Mouse (Mus musculus) kidney, embryonic 16.5 days (tissue): Measurements from ENCODE around the gene Ulk3. TPM values are rescaled to one million over a fixed set of nuclear protein-coding genes. Genes with fewer than 3 reads are reported as not detected.

Experiments used
- ATAC-seq: fragments of 200-750 bp; cut with Nextera tagmentation; 2 replicates; pipeline ENCODE4 v1.8.0; 2017; ENCODE audit warnings: moderate TSS enrichment; ENCODE audit not compliant: low FRiP score, low TSS enrichment
- H3K27ac ChIP-seq: fragments of 300-500 bp; sonication (generic); 2 replicates; pipeline ENCODE4 v1.5.1; 2014; ENCODE audit warnings: low read length
- H3K27me3 ChIP-seq: fragments of 300-500 bp; sonication (generic); 2 replicates; pipeline ENCODE4 v1.6.1; 2014; ENCODE audit warnings: low read length, control low read depth, mixed read lengths; ENCODE audit not compliant: insufficient read depth
- H3K36me3 ChIP-seq: fragments of 300-500 bp; sonication (generic); 2 replicates; pipeline ENCODE4 v1.6.1; 2014; ENCODE audit warnings: low read length, control low read depth, mixed read lengths; ENCODE audit not compliant: insufficient read depth
- H3K4me1 ChIP-seq: fragments of 300-500 bp; sonication (generic); 2 replicates; pipeline ENCODE4 v1.6.1; 2014; ENCODE audit warnings: low read length, control low read depth, mixed read lengths; ENCODE audit not compliant: insufficient read depth
- H3K4me2 ChIP-seq: fragments of 300-500 bp; sonication (generic); replicated peaks from 2 replicates; pipeline ENCODE4 v1.6.1; 2014; ENCODE audit warnings: low read depth, low read length
- H3K4me3 ChIP-seq: fragments of 300-500 bp; sonication (generic); 2 replicates; pipeline ENCODE4 v1.5.1; 2014; ENCODE audit warnings: mild to moderate bottlenecking, low read length
- H3K9ac ChIP-seq: fragments of 300-500 bp; sonication (generic); replicated peaks from 2 replicates; pipeline ENCODE4 v1.6.1; 2014; ENCODE audit warnings: low read length
- H3K9me3 ChIP-seq: fragments of 300-500 bp; sonication (generic); 2 replicates; pipeline ENCODE4 v1.6.1; 2016; ENCODE audit warnings: low read length, control low read depth
- WGBS: fragments of 180-500 bp; shearing (Covaris S2); extraction: QIAGEN DNeasy Blood & Tissue Kit; methylation state at CpG from one replicate; pipeline ENCODE4 v1.1.7; 2014; 5-methylcytosine and 5-hydroxymethylcytosine counted together
- polyA plus RNA-seq: library from polyadenylated mRNA; unstranded; fragments of >200 nt; fragmentation: Nextera tagmentation; extraction: Ambion mirVana; gene quantifications from 2 replicates; pipeline ENCODE4 v1.2.1, GENCODE M21; 2015

The Ulk3 gene
- polyA plus RNA-seq, 1 experiment from 2014 or later, result 18.3 TPM

DNA sequence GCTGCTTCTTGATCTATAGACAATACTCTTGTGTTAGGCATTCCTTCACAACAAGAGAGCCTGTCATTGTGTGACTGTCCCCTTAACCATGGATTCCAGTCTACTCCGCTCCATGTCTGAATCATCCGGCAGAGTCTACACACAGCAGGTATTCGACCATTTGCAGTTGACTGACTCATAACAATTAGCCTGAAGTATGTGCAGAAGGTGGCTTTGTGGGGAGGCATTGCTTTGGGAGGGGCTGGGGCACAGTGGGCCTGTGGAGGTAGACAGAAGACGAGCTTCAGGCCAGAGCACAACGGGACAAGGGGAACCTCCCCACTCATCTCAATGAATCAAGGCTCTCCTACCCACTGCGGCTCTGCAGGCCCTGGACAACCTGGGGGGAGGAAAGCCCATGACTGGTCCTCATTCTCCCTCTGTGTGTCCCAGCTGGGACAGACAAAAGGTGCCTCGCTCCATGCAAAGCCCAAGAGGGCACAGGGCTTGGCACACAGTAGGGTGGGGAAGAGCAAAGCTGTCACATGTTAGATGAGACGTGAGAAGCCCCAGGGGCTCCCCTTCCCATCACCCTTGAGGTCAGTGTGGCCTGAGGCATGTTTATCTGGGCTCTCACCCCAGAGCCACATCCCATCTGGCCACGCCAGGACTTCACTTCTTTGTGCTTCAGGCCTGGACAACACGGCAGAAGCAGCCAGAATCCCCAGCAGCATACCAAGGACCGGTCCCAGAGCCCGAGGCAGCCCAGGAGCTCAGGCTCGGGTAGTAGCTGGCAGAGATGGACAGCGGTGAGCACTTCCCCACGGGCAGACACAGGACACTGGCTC, 36.6 kb downstream of the Ulk3 start:
- ATAC-seq, result no peak

GRCm38 (mm10) chr9:57627191-57627590, 37.9 kb downstream of the Ulk3 start:
- H3K27me3 ChIP-seq, result no peaks in the 10 kb centered on the region

More for the DNA sequence above, 36.6 kb downstream of the Ulk3 start:
- Histone ChIP-seq H3K36me3 (peaks cover 66% of the 10 kb centered on the region), H3K4me3 (no peak overlapping the region), H3K4me2 (no peak overlapping the region), H3K27me3 (no peaks in the 10 kb centered on the region), H3K9me3 (no peaks in the 10 kb centered on the region), H3K4me1 (no peaks in the 10 kb centered on the region), H3K27ac (no peak overlapping the region), H3K9ac (no peak overlapping the region)
- WGBS, result 81% methylated on average over 15 of the region's 15 CpGs

DNA sequence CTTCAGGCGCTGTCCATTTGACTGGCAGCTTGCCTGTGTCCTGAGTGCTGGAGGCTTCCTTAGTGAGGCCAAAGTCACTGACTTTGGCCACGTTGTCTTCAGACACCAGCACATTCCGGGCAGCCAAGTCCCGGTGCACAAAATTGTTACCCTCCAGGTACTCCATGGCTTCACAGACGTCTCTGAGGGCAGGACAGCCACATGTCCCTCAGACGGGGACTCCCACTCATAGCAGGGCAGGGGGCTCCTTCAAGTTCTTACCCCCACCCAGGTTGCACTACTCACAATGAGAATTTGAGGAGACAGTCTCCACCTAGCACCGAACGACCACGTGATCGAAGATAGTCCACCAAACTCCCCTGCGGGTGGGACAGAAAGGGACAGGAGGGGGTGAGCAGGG, 38.6 kb downstream of the Ulk3 start:
- 92% methylated on average over 11 of the region's 11 CpGs for WGBS
- Histone ChIP-seq H3K36me3 (peaks cover 73% of the 10 kb centered on the region), H3K4me2 (no peak overlapping the region), H3K9me3 (no peaks in the 10 kb centered on the region), H3K9ac (no peak overlapping the region), H3K4me3 (no peak overlapping the region), H3K27me3 (no peaks in the 10 kb centered on the region), H3K4me1 (no peaks in the 10 kb centered on the region), H3K27ac (no peak overlapping the region)
- ATAC-seq, result no peak

More at GRCm38 (mm10) chr9:57627191-57627590, 37.9 kb downstream of the Ulk3 start:
- WGBS, result 85% methylated on average over 17 of the region's 17 CpGs
- Histone ChIP-seq H3K4me2 (no peak overlapping the region), H3K9me3 (no peaks in the 10 kb centered on the region), H3K27ac (no peak overlapping the region), H3K9ac (no peak overlapping the region), H3K4me3 (no peak overlapping the region), H3K36me3 (peaks cover 73% of the 10 kb centered on the region), H3K4me1 (no peaks in the 10 kb centered on the region)
- no peak for ATAC-seq

- Histone ChIP-seq H3K4me1 (no peaks in the 10 kb centered on the region), H3K36me3 (peaks cover 73% of the 10 kb centered on the region), H3K27me3 (no peaks in the 10 kb centered on the region), H3K9me3 (no peaks in the 10 kb centered on the region), H3K27ac (no peak overlapping the region), H3K9ac (no peak overlapping the region), H3K4me3 (no peak overlapping the region), H3K4me2 (no peak overlapping the region)
- no peak for ATAC-seq
- 92% methylated on average over 12 of the region's 12 CpGs for WGBS
Observed at GRCm38 (mm10) chr9:57628717-57629116, 39.5 kb downstream of the Ulk3 start.

- no peak overlapping the region for H3K4me3 ChIP-seq
- no peak overlapping the region for H3K27ac ChIP-seq
- no peaks in the 10 kb centered on the region for H3K4me1 ChIP-seq
- no peaks in the 10 kb centered on the region for H3K9me3 ChIP-seq
- H3K36me3 ChIP-seq, result peaks cover 71% of the 10 kb centered on the region
- WGBS, result 68% methylated on average over 14 of the region's 14 CpGs
- ATAC-seq, result peak; percentile 49
- no peak overlapping the region for H3K4me2 ChIP-seq
- H3K9ac ChIP-seq, result no peak overlapping the region
- no peaks in the 10 kb centered on the region for H3K27me3 ChIP-seq
Observed at GRCm38 (mm10) chr9:57629118-57629874, 40.0 kb downstream of the Ulk3 start.

- Histone ChIP-seq H3K36me3 (peaks cover 29% of the 10 kb centered on the region), H3K9ac (no peak overlapping the region), H3K27me3 (no peaks in the 10 kb centered on the region), H3K27ac (no peak overlapping the region), H3K4me1 (peaks cover 20% of the 10 kb centered on the region), H3K9me3 (no peaks in the 10 kb centered on the region), H3K4me3 (no peak overlapping the region), H3K4me2 (no peak overlapping the region)
- WGBS, result 57% methylated on average over 4 of the region's 4 CpGs
- no peak for ATAC-seq
Observed at GRCm38 (mm10) chr9:57633481-57634024, 44.3 kb downstream of the Ulk3 start.

DNA sequence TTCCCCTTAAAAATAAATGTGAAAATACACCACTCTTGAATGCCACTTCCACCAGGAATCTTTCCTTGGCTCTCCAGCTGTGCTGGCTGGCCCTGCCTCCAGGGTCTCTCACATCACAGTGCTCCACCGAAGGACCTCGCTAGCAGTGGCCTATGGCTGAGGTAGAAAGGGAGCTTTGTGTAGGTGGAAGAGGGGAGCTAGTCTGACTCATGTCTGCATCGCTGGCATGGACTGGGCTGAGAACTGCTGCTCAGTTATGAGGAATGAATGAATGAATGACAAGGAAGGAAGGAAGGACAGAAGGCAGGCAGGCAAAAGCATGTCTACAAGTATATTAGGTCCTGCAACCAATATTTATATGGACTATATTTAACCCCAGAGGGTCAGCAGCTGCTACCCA, 48.0 kb downstream of the Ulk3 start:
- H3K9me3 ChIP-seq, result no peaks in the 10 kb centered on the region
- peak overlapping the region; percentile 40; the same call in 1 of the 2 replicates for H3K4me2 ChIP-seq
- peak overlapping the region; percentile 76 for H3K27ac ChIP-seq
- no peaks in the 10 kb centered on the region for H3K27me3 ChIP-seq
- H3K4me1 ChIP-seq, result peaks cover 57% of the 10 kb centered on the region
- H3K9ac ChIP-seq, result 0 out of 2 replicates have a peak overlapping the region, but pooled peaks have one; percentile 19
- 57% methylated on average over 3 of the region's 3 CpGs for WGBS
- no peak overlapping the region for H3K4me3 ChIP-seq
- ATAC-seq, result no peak
- 0 out of 2 replicates have a peak, but pooled peaks cover 8% of the 10 kb centered on the region for H3K36me3 ChIP-seq

DNA sequence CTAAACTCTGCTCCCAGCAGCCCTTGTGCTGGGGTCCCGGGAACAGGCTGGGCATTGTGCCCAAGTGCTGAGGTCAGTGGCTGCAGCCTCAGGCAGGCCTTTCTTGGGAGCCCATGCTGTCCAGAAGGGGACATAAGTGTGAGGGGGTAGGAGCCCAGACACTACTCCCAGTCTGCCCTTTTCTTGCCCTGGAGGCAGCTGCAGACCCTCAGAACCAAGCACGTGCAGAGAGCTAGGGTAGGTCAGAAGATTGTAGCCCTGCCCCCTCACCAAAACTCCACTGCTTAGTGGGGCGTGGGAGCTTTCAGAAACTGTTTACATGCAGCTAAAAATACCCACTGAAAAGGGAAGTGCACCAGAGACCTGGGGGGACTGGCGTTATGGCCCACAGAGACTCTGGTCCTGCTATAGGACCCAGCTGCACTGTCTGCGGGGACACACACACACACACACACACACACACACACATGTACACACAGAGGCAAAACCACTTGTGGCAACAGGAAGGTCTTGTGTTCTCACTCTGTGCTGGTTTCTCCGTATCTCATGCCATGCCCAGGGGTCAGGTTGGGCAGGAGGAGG, 48.6 kb downstream of the Ulk3 start:
- Histone ChIP-seq H3K9me3 (no peaks in the 10 kb centered on the region), H3K27ac (peak overlapping the region; percentile 76), H3K9ac (no peak overlapping the region; the same call in 1 of the 2 replicates), H3K4me2 (peak overlapping the region; percentile 40), H3K4me1 (peaks cover 61% of the 10 kb centered on the region), H3K36me3 (0 out of 2 replicates have a peak, but pooled peaks cover 8% of the 10 kb centered on the region), H3K4me3 (no peak overlapping the region), H3K27me3 (no peaks in the 10 kb centered on the region)
- ATAC-seq, result peak; percentile 52
- 10% methylated on average over 6 of the region's 6 CpGs for WGBS

GRCm38 (mm10) chr9:57638651-57639459, 49.6 kb downstream of the Ulk3 start:
- Histone ChIP-seq H3K27me3 (no peaks in the 10 kb centered on the region), H3K9me3 (no peaks in the 10 kb centered on the region), H3K36me3 (0 out of 2 replicates have a peak, but pooled peaks cover 8% of the 10 kb centered on the region), H3K9ac (peak overlapping the region; percentile 49; the same call in 1 of the 2 replicates), H3K4me3 (no peak overlapping the region), H3K4me1 (peaks cover 72% of the 10 kb centered on the region), H3K4me2 (peak overlapping the region; percentile 40), H3K27ac (peak overlapping the region; percentile 76)
- peak; percentile 42 for ATAC-seq
- WGBS, result 18% methylated on average over 8 of the region's 8 CpGs
